Mouse (Mus musculus): ENCODE measurements at regions not wholly inside any gene's neighbourhood (a gene's known extent, or its start where the extent isn't known, plus 50 kb on each side); places are given as distances from the start of the nearest gene placed in this dataset.

- no peaks in the 10 kb centered on the region for H3K4me1 ChIP-seq (ENCODE audit: control insufficient read depth, insufficient read depth, low read length)
- no peaks in the 10 kb centered on the region for H3K27me3 ChIP-seq (replicated peaks; ENCODE audit: control insufficient read depth, insufficient read depth, low read length)
- WGBS, result 68% methylated on average over 7 of the region's 7 CpGs
- TF ChIP-seq POLR2A (IDR thresholded peaks at IDR 0.05; ENCODE audit: low read depth, low read length), result no peak
- no peak for TF ChIP-seq CTCF (conservative IDR thresholded peaks at IDR 0.05; ENCODE audit: insufficient read depth, insufficient read length, low read depth, low read length)
- no peak overlapping the region for H3K27ac ChIP-seq (ENCODE audit: insufficient read depth, low read depth, low read length)
- H3K4me3 ChIP-seq (ENCODE audit: insufficient read depth, low read depth, low read length), result no peak overlapping the region
- DNase-seq, result no peak
- no peaks in the 10 kb centered on the region for H3K36me3 ChIP-seq (ENCODE audit: control insufficient read depth, insufficient read depth, low read length)
Measured at GRCm38 (mm10) chr17:15267721-15268120, 109.0 kb downstream of the Dll1 start.

DNA sequence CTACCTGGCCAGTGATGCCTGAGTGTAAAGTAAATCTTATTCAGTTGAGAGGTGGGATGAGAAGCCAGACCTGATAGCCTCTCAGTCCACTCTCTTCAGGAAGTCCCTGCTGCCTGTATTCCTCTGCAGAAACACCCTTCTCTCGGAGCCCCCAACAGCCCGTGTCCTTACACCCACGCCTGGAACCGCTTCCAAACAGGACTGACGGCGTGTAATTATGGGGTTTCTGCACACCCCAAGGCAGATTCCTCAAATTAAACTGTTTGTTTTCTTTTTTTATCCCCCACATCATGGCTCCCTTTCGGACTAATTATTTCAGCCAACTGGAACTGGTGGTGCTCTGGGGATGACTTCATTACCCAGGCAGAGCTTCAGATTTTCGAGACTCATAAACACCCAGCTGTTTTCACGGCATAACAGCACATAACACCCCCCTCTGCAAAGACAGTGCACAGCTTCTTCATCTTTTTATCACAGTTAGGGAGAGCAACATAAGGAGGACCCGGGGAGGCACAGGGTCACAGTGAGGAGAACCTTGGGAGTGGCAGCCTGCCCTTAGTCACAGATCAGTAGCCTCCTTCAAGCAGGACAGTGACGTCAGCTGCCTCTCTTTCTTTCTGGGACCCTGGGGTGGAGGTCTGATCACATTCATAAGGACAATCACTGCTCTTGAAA, 117.1 kb downstream of the Dll1 start:
- Histone ChIP-seq H3K27ac (ENCODE audit: insufficient read depth, low read depth, low read length) (no peak overlapping the region), H3K4me1 (ENCODE audit: control insufficient read depth, insufficient read depth, low read length) (no peaks in the 10 kb centered on the region), H3K4me3 (ENCODE audit: insufficient read depth, low read depth, low read length) (no peak overlapping the region), H3K27me3 (replicated peaks; ENCODE audit: control insufficient read depth, insufficient read depth, low read length) (no peaks in the 10 kb centered on the region), H3K36me3 (ENCODE audit: control insufficient read depth, insufficient read depth, low read length) (no peaks in the 10 kb centered on the region)
- DNase-seq, result no peak
- 37% methylated on average over 11 of the region's 11 CpGs for WGBS
- TF ChIP-seq CTCF (conservative IDR thresholded peaks at IDR 0.05; ENCODE audit: insufficient read depth, insufficient read length, low read depth, low read length), result no peak
- no peak for TF ChIP-seq POLR2A (IDR thresholded peaks at IDR 0.05; ENCODE audit: low read depth, low read length)

- H3K27ac ChIP-seq (ENCODE audit: insufficient read depth, low read depth, low read length), result no peak overlapping the region
- no peaks in the 10 kb centered on the region for H3K4me1 ChIP-seq (ENCODE audit: control insufficient read depth, insufficient read depth, low read length)
- DNase-seq, result no peak
- 63% methylated on average over 2 of the region's 2 CpGs for WGBS
- TF ChIP-seq CTCF (conservative IDR thresholded peaks at IDR 0.05; ENCODE audit: insufficient read depth, insufficient read length, low read depth, low read length) (no peak), POLR2A (IDR thresholded peaks at IDR 0.05; ENCODE audit: low read depth, low read length) (no peak)
- no peak overlapping the region for H3K4me3 ChIP-seq (ENCODE audit: insufficient read depth, low read depth, low read length)
- H3K27me3 ChIP-seq (replicated peaks; ENCODE audit: control insufficient read depth, insufficient read depth, low read length), result no peaks in the 10 kb centered on the region
- H3K36me3 ChIP-seq (ENCODE audit: control insufficient read depth, insufficient read depth, low read length), result no peaks in the 10 kb centered on the region
Measured at GRCm38 (mm10) chr17:15255874-15256273, 120.8 kb downstream of the Dll1 start.

DNA sequence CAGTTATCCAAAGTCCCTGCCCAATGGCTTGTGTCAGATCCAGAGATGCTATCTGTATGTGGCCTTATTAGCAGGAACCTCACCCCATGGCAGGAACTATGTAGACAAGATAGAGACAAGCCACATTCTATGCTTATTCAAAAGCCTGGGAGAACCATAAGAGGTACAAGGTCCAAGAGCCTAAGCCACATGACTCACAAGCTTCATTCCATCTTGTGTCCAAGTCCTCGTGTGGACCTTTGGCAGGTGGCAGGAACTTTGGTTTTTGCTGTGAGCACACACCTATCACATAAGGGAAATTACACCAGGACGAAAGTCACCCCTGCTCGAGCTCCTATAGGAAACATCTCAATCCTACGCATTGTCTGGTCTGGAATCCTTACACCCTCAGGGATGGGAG, 122.9 kb downstream of the Dll1 start:
- no peak for DNase-seq
- 87% methylated on average over 4 of the region's 4 CpGs for WGBS
- H3K4me3 ChIP-seq (ENCODE audit: insufficient read depth, low read depth, low read length), result no peak overlapping the region
- H3K27ac ChIP-seq (ENCODE audit: insufficient read depth, low read depth, low read length), result no peak overlapping the region
- no peaks in the 10 kb centered on the region for H3K36me3 ChIP-seq (ENCODE audit: control insufficient read depth, insufficient read depth, low read length)
- TF ChIP-seq CTCF (conservative IDR thresholded peaks at IDR 0.05; ENCODE audit: insufficient read depth, insufficient read length, low read depth, low read length) (no peak), POLR2A (IDR thresholded peaks at IDR 0.05; ENCODE audit: low read depth, low read length) (no peak)
- H3K4me1 ChIP-seq (ENCODE audit: control insufficient read depth, insufficient read depth, low read length), result no peaks in the 10 kb centered on the region
- no peaks in the 10 kb centered on the region for H3K27me3 ChIP-seq (replicated peaks; ENCODE audit: control insufficient read depth, insufficient read depth, low read length)

GRCm38 (mm10) chr17:15253271-15253670, 123.4 kb downstream of the Dll1 start:
- WGBS, result 91% methylated on average over 1 of the region's 1 CpGs
- no peak for DNase-seq
- Histone ChIP-seq H3K36me3 (ENCODE audit: control insufficient read depth, insufficient read depth, low read length) (no peaks in the 10 kb centered on the region), H3K4me3 (ENCODE audit: insufficient read depth, low read depth, low read length) (no peak overlapping the region), H3K27ac (ENCODE audit: insufficient read depth, low read depth, low read length) (no peak overlapping the region), H3K27me3 (replicated peaks; ENCODE audit: control insufficient read depth, insufficient read depth, low read length) (no peaks in the 10 kb centered on the region), H3K4me1 (ENCODE audit: control insufficient read depth, insufficient read depth, low read length) (no peaks in the 10 kb centered on the region)
- TF ChIP-seq CTCF (conservative IDR thresholded peaks at IDR 0.05; ENCODE audit: insufficient read depth, insufficient read length, low read depth, low read length) (no peak), POLR2A (IDR thresholded peaks at IDR 0.05; ENCODE audit: low read depth, low read length) (no peak)

- TF ChIP-seq CTCF (conservative IDR thresholded peaks at IDR 0.05; ENCODE audit: insufficient read depth, insufficient read length, low read depth, low read length) (no peak), POLR2A (IDR thresholded peaks at IDR 0.05; ENCODE audit: low read depth, low read length) (no peak)
- H3K36me3 ChIP-seq (ENCODE audit: control insufficient read depth, insufficient read depth, low read length), result no peaks in the 10 kb centered on the region
- WGBS, result 66% methylated on average over 2 of the region's 2 CpGs
- DNase-seq, result no peak
- H3K27ac ChIP-seq (ENCODE audit: insufficient read depth, low read depth, low read length), result no peak overlapping the region
- no peak overlapping the region for H3K4me3 ChIP-seq (ENCODE audit: insufficient read depth, low read depth, low read length)
- H3K4me1 ChIP-seq (ENCODE audit: control insufficient read depth, insufficient read depth, low read length), result no peaks in the 10 kb centered on the region
- H3K27me3 ChIP-seq (replicated peaks; ENCODE audit: control insufficient read depth, insufficient read depth, low read length), result no peaks in the 10 kb centered on the region
Measured at GRCm38 (mm10) chr17:15252187-15252586, 124.5 kb downstream of the Dll1 start.

GRCm38 (mm10) chr17:15251641-15252040, 125.0 kb downstream of the Dll1 start:
- TF ChIP-seq POLR2A (IDR thresholded peaks at IDR 0.05; ENCODE audit: low read depth, low read length) (no peak), CTCF (conservative IDR thresholded peaks at IDR 0.05; ENCODE audit: insufficient read depth, insufficient read length, low read depth, low read length) (no peak)
- WGBS, result 80% methylated on average over 1 of the region's 1 CpGs
- Histone ChIP-seq H3K4me1 (ENCODE audit: control insufficient read depth, insufficient read depth, low read length) (no peaks in the 10 kb centered on the region), H3K27me3 (replicated peaks; ENCODE audit: control insufficient read depth, insufficient read depth, low read length) (no peaks in the 10 kb centered on the region), H3K36me3 (ENCODE audit: control insufficient read depth, insufficient read depth, low read length) (no peaks in the 10 kb centered on the region), H3K4me3 (ENCODE audit: insufficient read depth, low read depth, low read length) (no peak overlapping the region), H3K27ac (ENCODE audit: insufficient read depth, low read depth, low read length) (no peak overlapping the region)
- no peak for DNase-seq

Data from kidney, adult 2 months (tissue).